Mouse (Mus musculus): ENCODE results near the gene Ssxb5. TPM values are rescaled to one million over a fixed set of nuclear protein-coding genes. Genes with fewer than 3 reads are reported as not detected.
"Not testable (repeated sequence)": the region's sequence is repeated elsewhere in the genome, so short reads cannot be mapped to it uniquely, and the experiment has no call there.

The Ssxb5 gene
- polyA plus RNA-seq (2012; ENCODE audit: insufficient read depth, insufficient read length, missing spikeins), result not detected in 2 replicates

GRCm38 (mm10) chrX:8803391-8803790 lies at the start of gene Ssxb5:
Gene Ssxb5 (plus strand): TSS chrX:8803691.
- H3K27ac ChIP-seq (replicated peaks; ENCODE audit: low read depth, low read length), result not testable (repeated sequence)

GRCm38 (mm10) chrX:8832043-8832442 lies 28.6 kb downstream of the Ssxb5 start:
- Histone ChIP-seq H3K4me3 (ENCODE audit: insufficient read depth, low read depth, low read length) (no peak overlapping the region), H3K4me1 (ENCODE audit: control insufficient read depth, insufficient read depth, insufficient read length, low read length) (no peaks in the 10 kb centered on the region), H3K27ac (replicated peaks; ENCODE audit: low read depth, low read length) (no peak overlapping the region)

More at GRCm38 (mm10) chrX:8803391-8803790, at the start of gene Ssxb5:
- not testable (repeated sequence) for H3K4me3 ChIP-seq (ENCODE audit: insufficient read depth, low read depth, low read length); H3K4me1 ChIP-seq (ENCODE audit: control insufficient read depth, insufficient read depth, insufficient read length, low read length)

GRCm38 (mm10) chrX:8843694-8844093 lies 40.2 kb downstream of the Ssxb5 start, which contains the start of gene Gm6592:
Gene Gm6592 (plus strand): TSS chrX:8843994.
- H3K4me1 ChIP-seq (ENCODE audit: control insufficient read depth, insufficient read depth, insufficient read length, low read length), result no peaks in the 10 kb centered on the region
- no peak within 1 kb of the TSS for H3K4me3 ChIP-seq (ENCODE audit: insufficient read depth, low read depth, low read length)
- H3K27ac ChIP-seq (replicated peaks; ENCODE audit: low read depth, low read length), result no peak within 1 kb of the TSS

- Histone ChIP-seq H3K27ac (replicated peaks; ENCODE audit: low read depth, low read length) (no peak overlapping the region), H3K4me3 (ENCODE audit: insufficient read depth, low read depth, low read length) (no peak overlapping the region), H3K4me1 (ENCODE audit: control insufficient read depth, insufficient read depth, insufficient read length, low read length) (no peaks in the 10 kb centered on the region)
These were observed 49.0 kb downstream of the Ssxb5 start for GRCm38 (mm10) chrX:8852486-8852885.

Other genes starting within 250 kb of the Ssxb5 start
- gene Ssxb3, start 211.9 kb upstream of the Ssxb5 start, polyA plus RNA-seq (2012; ENCODE audit: insufficient read depth, insufficient read length, missing spikeins), result not detected in 2 replicates
- gene Ssxb8, start 112.8 kb upstream of the Ssxb5 start, polyA plus RNA-seq (2012; ENCODE audit: insufficient read depth, insufficient read length, missing spikeins), result not detected in 2 replicates
- not detected in 2 replicates for gene Ssx9, start 55.3 kb upstream of the Ssxb5 start, polyA plus RNA-seq (2012; ENCODE audit: insufficient read depth, insufficient read length, missing spikeins)
- gene Gm6592, start 40.3 kb downstream of the Ssxb5 start, polyA plus RNA-seq (2012; ENCODE audit: insufficient read depth, insufficient read length, missing spikeins), result not detected in 2 replicates
- not detected in 2 replicates for gene Gm5751, start 70.6 kb downstream of the Ssxb5 start, polyA plus RNA-seq (2012; ENCODE audit: insufficient read depth, insufficient read length, missing spikeins)
- gene B630019K06Rik, start 88.7 kb downstream of the Ssxb5 start, polyA plus RNA-seq (2012; ENCODE audit: insufficient read depth, insufficient read length, missing spikeins), result 0.52 TPM in 1 of 2 replicates, not detected in the other
- gene Fthl17b, start 159.3 kb downstream of the Ssxb5 start, polyA plus RNA-seq (2012; ENCODE audit: insufficient read depth, insufficient read length, missing spikeins), result not detected in 2 replicates
- gene Fthl17c, start 172.9 kb downstream of the Ssxb5 start, polyA plus RNA-seq (2012; ENCODE audit: insufficient read depth, insufficient read length, missing spikeins), result not detected in 2 replicates
- not detected in 2 replicates for gene Fthl17d, start 183.1 kb downstream of the Ssxb5 start, polyA plus RNA-seq (2012; ENCODE audit: insufficient read depth, insufficient read length, missing spikeins)
- gene Fthl17e, start 229.8 kb downstream of the Ssxb5 start, polyA plus RNA-seq (2012; ENCODE audit: insufficient read depth, insufficient read length, missing spikeins), result not detected in 2 replicates

All from brown adipose tissue, adult 24 weeks (tissue).